Mouse (Mus musculus) embryonic facial prominence, embryonic 15.5 days (tissue): ENCODE results near the gene Caskin1. TPM values are rescaled to one million over a fixed set of nuclear protein-coding genes. Genes with fewer than 3 reads are reported as not detected.

ENCODE experiments used
- ATAC-seq: fragments of 200-750 bp; cut with Nextera tagmentation; 2 replicates; pipeline ENCODE4 v1.8.0; 2017; ENCODE audit warnings: low read depth, moderate TSS enrichment; ENCODE audit not compliant: insufficient number of reproducible peaks, low FRiP score, low TSS enrichment
- H3K27ac ChIP-seq: fragments of 300-500 bp; sonication (generic); replicated peaks from 2 replicates; pipeline ENCODE4 v1.5.1; 2015; ENCODE audit warnings: mild to moderate bottlenecking, inconsistent platforms
- H3K27me3 ChIP-seq: fragments of 300-500 bp; sonication (generic); 2 replicates; pipeline ENCODE4 v1.6.1; 2015; ENCODE audit warnings: inconsistent platforms
- H3K36me3 ChIP-seq: fragments of 300-500 bp; sonication (generic); 2 replicates; pipeline ENCODE4 v1.6.1; 2015; ENCODE audit warnings: mild to moderate bottlenecking, inconsistent platforms
- H3K4me1 ChIP-seq: fragments of 300-500 bp; sonication (generic); 2 replicates; pipeline ENCODE4 v1.6.1; 2015; ENCODE audit warnings: inconsistent platforms
- H3K4me2 ChIP-seq: fragments of 300-500 bp; sonication (generic); replicated peaks from 2 replicates; pipeline ENCODE4 v1.6.1; 2015; ENCODE audit warnings: mild to moderate bottlenecking, inconsistent platforms
- H3K4me3 ChIP-seq: fragments of 300-500 bp; sonication (generic); replicated peaks from 2 replicates; pipeline ENCODE4 v1.5.1; 2015; ENCODE audit warnings: mild to moderate bottlenecking, inconsistent platforms
- H3K9ac ChIP-seq: fragments of 300-500 bp; sonication (generic); 2 replicates; pipeline ENCODE4 v1.6.1; 2015; ENCODE audit warnings: inconsistent platforms
- H3K9me3 ChIP-seq: fragments of 300-500 bp; sonication (generic); replicated peaks from 2 replicates; pipeline ENCODE4 v1.6.1; 2016; ENCODE audit warnings: inconsistent platforms
- WGBS: fragments of 180-500 bp; shearing (Covaris S2); methylation state at CpG from one replicate; pipeline ENCODE4 v1.1.7; 2015; 5-methylcytosine and 5-hydroxymethylcytosine counted together
- polyA plus RNA-seq: library from polyadenylated mRNA; unstranded; fragments of >200 nt; fragmentation: Nextera tagmentation; extraction: Ambion mirVana; gene quantifications from 2 replicates; pipeline ENCODE4 v1.2.1, GENCODE M21; 2015

Gene Caskin1
- polyA plus RNA-seq, 1 experiment from 2014 or later: 4.0 TPM

DNA sequence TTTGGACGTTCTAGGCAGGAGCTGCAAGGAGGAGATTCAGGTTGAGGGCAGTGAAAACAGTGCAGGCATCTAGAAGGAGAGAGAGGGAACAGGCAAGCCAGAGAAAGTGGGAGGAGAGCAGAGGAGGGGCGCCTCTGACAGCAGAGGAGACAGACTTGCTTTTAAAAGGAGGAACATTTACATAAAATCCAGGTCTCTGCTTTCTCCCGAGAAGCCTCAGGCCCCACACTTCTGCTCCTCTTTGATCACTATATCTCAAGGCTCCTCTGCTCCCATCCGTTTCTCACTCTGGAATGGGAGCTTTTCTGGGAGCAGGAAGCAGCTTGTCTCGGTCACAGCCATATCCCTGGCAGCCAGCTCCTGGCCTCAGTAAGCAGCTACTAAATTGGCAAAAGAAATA lies 46.9 kb downstream of the Caskin1 start:
- ATAC-seq: no peak
- Histone ChIP-seq H3K4me3 (no peak overlapping the region), H3K36me3 (no peaks in the 10 kb centered on the region), H3K4me1 (peaks cover 33% of the 10 kb centered on the region), H3K27me3 (no peaks in the 10 kb centered on the region), H3K27ac (no peak overlapping the region), H3K9me3 (no peaks in the 10 kb centered on the region), H3K4me2 (no peak overlapping the region), H3K9ac (no peak overlapping the region)
- 40% methylated on average over 5 of the region's 5 CpGs for WGBS

DNA sequence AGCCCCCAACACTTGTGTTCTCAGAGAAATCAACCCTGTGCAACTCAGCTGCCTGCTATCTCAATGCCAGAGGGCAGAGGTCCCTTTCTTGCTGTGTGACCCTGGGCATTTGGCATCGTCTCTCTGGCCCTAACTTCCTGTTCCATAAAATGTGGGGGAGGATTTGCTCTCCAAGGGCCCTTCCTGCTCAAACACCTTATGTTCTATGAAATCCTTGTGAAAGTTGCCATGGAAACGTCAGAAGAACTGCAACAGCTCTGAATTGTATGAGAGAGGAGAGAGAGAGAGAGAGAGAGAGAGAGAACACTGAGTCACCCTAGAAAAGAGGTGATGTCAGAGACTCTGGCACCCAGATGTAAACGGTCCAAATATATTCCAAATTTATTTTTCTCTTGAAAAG lies 49.1 kb downstream of the Caskin1 start:
- no peak overlapping the region for H3K4me2 ChIP-seq
- no peaks in the 10 kb centered on the region for H3K27me3 ChIP-seq
- H3K9ac ChIP-seq: no peak overlapping the region
- 35% methylated on average over 3 of the region's 3 CpGs for WGBS
- H3K36me3 ChIP-seq: no peaks in the 10 kb centered on the region
- no peak overlapping the region for H3K27ac ChIP-seq
- no peak overlapping the region for H3K4me3 ChIP-seq
- no peaks in the 10 kb centered on the region for H3K9me3 ChIP-seq
- H3K4me1 ChIP-seq: peaks cover 13% of the 10 kb centered on the region
- no peak for ATAC-seq

DNA sequence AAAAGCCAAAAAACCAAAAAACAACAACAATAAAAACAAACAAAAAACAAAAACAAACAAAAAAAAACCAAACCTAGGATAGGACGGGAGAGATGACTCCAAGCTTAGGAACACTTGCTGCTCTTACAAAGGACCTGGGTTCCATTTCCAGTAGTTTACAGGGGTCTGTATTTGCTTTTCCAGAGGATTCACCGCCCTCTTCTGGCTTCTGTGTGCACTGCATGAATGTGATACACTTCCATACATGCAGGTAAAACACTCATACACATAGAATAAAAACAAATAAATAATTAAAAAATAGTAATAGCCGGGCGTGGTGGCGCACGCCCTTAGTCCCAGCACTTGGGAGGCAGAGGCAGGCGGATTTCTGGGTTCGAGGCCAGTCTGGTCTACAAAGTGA lies 50.5 kb downstream of the Caskin1 start:
- ATAC-seq: no peak
- no peak overlapping the region for H3K9ac ChIP-seq
- WGBS: 65% methylated on average over 8 of the region's 8 CpGs

GRCm38 (mm10) chr17:24540375-24540774 lies 52.0 kb downstream of the Caskin1 start:
- Histone ChIP-seq H3K9me3 (no peaks in the 10 kb centered on the region), H3K27me3 (0 out of 2 replicates have a peak, but pooled peaks cover 4% of the 10 kb centered on the region), H3K4me2 (no peak overlapping the region), H3K4me1 (no peaks in the 10 kb centered on the region), H3K4me3 (no peak overlapping the region), H3K9ac (no peak overlapping the region), H3K36me3 (no peaks in the 10 kb centered on the region), H3K27ac (no peak overlapping the region)
- 8% methylated on average over 3 of the region's 3 CpGs for WGBS
- no peak for ATAC-seq

More for the DNA sequence above, 50.5 kb downstream of the Caskin1 start:
- H3K27ac ChIP-seq: no peak overlapping the region
- H3K27me3 ChIP-seq: no peaks in the 10 kb centered on the region
- no peaks in the 10 kb centered on the region for H3K4me1 ChIP-seq
- no peak overlapping the region for H3K4me3 ChIP-seq
- H3K36me3 ChIP-seq: no peaks in the 10 kb centered on the region
- no peak overlapping the region for H3K4me2 ChIP-seq
- no peaks in the 10 kb centered on the region for H3K9me3 ChIP-seq

- 9% methylated on average over 12 of the region's 12 CpGs for WGBS
- H3K4me2 ChIP-seq: peak overlapping the region; percentile 24
- H3K4me3 ChIP-seq: no peak overlapping the region
- peaks cover 10% of the 10 kb centered on the region for H3K4me1 ChIP-seq
- no peak for ATAC-seq
- H3K27me3 ChIP-seq: peaks cover 4% of the 10 kb centered on the region; the same call in 1 of the 2 replicates
- H3K36me3 ChIP-seq: no peaks in the 10 kb centered on the region
- no peak overlapping the region for H3K27ac ChIP-seq
- H3K9me3 ChIP-seq: no peaks in the 10 kb centered on the region
- H3K9ac ChIP-seq: no peak overlapping the region
Observed at GRCm38 (mm10) chr17:24544613-24545012, 56.2 kb downstream of the Caskin1 start.

GRCm38 (mm10) chr17:24545247-24545646 lies 56.8 kb downstream of the Caskin1 start:
- Histone ChIP-seq H3K27ac (no peak overlapping the region), H3K9ac (no peak overlapping the region), H3K9me3 (no peaks in the 10 kb centered on the region), H3K36me3 (no peaks in the 10 kb centered on the region), H3K4me3 (no peak overlapping the region), H3K27me3 (peaks cover 4% of the 10 kb centered on the region; the same call in 1 of the 2 replicates), H3K4me1 (peaks cover 10% of the 10 kb centered on the region), H3K4me2 (no peak overlapping the region)
- WGBS: 78% methylated on average over 2 of the region's 2 CpGs
- ATAC-seq: no peak

DNA sequence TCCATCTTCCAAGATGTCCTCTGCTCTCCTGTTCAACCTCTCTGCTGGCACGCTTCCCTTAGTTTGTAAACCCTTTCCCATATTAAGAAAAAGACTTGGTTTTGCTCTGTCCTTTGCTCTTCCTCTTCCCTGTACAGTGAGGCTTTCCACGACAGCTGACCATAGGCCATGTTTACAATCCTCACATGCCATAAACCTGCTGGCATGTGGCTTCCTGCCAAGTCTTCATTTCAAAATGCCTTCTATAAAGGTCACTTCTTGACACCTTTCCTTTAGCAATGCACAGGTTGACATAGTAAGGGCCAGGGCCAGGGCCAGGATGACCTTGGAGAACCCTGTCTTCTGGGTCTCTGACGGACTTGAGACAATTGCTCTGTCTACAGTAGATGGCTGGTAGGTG lies 57.8 kb downstream of the Caskin1 start:
- H3K27me3 ChIP-seq: peaks cover 4% of the 10 kb centered on the region; the same call in 1 of the 2 replicates
- H3K4me3 ChIP-seq: no peak overlapping the region
- H3K4me2 ChIP-seq: no peak overlapping the region
- no peak for ATAC-seq
- H3K9ac ChIP-seq: no peak overlapping the region
- H3K9me3 ChIP-seq: no peaks in the 10 kb centered on the region
- peaks cover 18% of the 10 kb centered on the region for H3K4me1 ChIP-seq
- WGBS: 88% methylated on average over 3 of the region's 3 CpGs
- H3K27ac ChIP-seq: no peak overlapping the region
- H3K36me3 ChIP-seq: no peaks in the 10 kb centered on the region

DNA sequence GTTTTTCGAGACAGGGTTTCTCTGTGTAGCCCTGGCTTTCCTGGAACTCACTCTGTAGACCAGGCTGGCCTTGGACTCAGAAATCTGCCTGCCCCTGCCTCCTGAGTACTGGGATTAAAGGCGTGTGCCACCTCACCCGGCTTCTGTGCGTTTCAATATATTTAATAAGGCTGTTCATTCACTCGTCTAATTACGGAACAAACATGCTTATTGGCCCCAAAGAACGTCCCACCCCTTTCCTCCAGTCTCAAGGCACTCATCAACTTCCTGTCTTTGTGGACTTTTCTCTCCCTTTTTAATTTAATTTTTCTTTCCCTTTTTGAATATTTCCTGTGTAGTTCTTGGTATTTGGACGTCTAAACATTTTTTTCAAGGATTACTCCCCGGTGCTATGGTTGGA lies 60.0 kb downstream of the Caskin1 start:
- Histone ChIP-seq H3K27ac (peak overlapping the region; percentile 92; the same call in 1 of the 2 replicates), H3K4me3 (peak overlapping the region; percentile 74), H3K36me3 (no peaks in the 10 kb centered on the region), H3K9ac (no peak overlapping the region), H3K4me1 (peaks cover 31% of the 10 kb centered on the region), H3K4me2 (peak overlapping the region; percentile 66), H3K27me3 (peaks cover 4% of the 10 kb centered on the region; the same call in 1 of the 2 replicates), H3K9me3 (no peaks in the 10 kb centered on the region)
- 26% methylated on average over 9 of the region's 9 CpGs for WGBS
- ATAC-seq: no peak

DNA sequence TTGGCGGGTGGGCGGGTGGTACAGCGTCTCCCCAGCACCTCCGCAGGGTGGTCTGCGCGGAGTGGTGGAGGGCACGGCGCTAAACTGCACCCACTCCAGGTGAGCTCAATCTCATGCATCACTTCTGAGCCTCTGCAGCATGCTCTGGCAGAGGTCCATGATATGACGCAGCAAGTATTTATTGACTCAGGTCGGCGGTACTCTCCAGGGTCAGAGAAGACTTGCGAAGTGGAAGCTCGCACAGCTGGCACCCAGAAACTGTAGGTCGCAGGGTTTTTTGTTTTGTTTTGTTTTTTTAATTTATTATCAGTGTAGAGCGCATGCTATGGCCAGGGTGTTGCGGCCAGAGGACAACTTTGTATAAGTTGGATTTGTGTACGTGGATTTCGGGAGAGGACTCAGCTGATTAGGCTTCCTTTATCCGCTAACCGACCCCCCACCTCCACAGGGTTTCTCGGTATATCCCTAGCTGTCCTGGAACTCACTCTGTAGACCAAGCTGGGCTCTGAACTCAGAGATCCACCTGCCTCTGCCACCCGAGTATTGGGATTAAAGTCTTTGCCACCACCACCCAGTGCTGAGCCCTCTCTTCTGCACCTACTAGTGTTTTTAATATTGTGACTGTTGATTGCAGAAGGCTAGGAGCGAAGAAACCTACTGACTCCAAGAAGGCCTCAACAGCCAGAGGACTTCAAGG lies 60.7 kb downstream of the Caskin1 start:
- WGBS: 5% methylated on average over 23 of the region's 23 CpGs

DNA sequence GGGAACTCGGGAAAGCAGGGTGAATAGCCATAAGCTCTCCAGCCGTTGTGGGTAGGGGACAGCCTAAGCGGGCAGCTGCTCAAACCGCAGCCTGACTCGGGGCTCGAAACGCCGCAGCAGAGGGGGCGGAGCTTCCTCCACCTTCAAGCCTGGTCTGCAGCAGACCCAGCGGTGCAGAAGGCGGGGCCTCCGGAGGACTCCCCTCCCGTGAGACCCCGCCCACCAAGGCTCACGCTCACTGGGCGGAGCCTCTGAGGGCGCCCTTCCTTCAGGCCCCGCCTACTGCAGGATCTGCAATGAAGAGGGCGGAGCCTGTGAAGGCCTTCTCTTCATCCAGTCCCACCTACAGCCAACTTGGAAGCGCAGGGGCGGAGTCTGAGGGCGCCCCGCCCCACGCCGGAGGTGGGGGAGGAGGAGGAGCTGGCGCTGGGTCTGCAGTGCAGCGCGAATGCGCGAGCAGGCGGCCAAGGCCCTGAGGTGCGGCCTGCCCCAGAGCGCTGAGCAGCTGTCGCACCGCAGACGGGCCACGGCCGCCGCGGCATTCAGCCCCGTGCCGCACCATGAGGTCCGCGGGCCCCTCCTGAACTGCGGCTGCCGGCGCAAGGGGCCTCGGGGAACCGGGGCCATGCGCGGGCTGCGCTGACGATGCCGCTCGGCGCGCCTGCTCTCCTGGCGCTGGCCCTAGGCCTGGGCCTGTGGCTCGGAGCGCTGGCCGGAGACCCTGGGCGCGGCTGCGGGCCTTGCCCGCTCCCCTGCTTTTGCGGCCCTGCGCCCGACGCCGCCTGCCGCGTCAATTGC lies 61.4 kb downstream of the Caskin1 start, which contains the start of gene Pkd1:
Gene Pkd1 (plus strand): TSS at position 217 of the 798 bp plus-strand sequence.
- under 1% methylated on average over 71 of the region's 72 CpGs for WGBS
- Histone ChIP-seq H3K36me3 (no peaks in the 10 kb centered on the region), H3K4me2 (peak within 1 kb of the TSS; percentile 66), H3K4me3 (peak within 1 kb of the TSS; percentile 74), H3K4me1 (peaks cover 31% of the 10 kb centered on the region), H3K9me3 (no peaks in the 10 kb centered on the region), H3K27ac (peak within 1 kb of the TSS; percentile 92), H3K9ac (peak within 1 kb of the TSS; percentile 90), H3K27me3 (no peaks in the 10 kb centered on the region; the same call in 1 of the 2 replicates)
- peak; percentile 97 for ATAC-seq

More for the DNA sequence above, 60.7 kb downstream of the Caskin1 start:
- Histone ChIP-seq H3K27ac (peak overlapping the region; percentile 92), H3K4me3 (peak overlapping the region; percentile 74), H3K9ac (peak overlapping the region; percentile 26; the same call in 1 of the 2 replicates), H3K4me2 (peak overlapping the region; percentile 66), H3K9me3 (no peaks in the 10 kb centered on the region), H3K27me3 (peaks cover 4% of the 10 kb centered on the region; the same call in 1 of the 2 replicates), H3K36me3 (no peaks in the 10 kb centered on the region), H3K4me1 (peaks cover 31% of the 10 kb centered on the region)
- no peak for ATAC-seq

DNA sequence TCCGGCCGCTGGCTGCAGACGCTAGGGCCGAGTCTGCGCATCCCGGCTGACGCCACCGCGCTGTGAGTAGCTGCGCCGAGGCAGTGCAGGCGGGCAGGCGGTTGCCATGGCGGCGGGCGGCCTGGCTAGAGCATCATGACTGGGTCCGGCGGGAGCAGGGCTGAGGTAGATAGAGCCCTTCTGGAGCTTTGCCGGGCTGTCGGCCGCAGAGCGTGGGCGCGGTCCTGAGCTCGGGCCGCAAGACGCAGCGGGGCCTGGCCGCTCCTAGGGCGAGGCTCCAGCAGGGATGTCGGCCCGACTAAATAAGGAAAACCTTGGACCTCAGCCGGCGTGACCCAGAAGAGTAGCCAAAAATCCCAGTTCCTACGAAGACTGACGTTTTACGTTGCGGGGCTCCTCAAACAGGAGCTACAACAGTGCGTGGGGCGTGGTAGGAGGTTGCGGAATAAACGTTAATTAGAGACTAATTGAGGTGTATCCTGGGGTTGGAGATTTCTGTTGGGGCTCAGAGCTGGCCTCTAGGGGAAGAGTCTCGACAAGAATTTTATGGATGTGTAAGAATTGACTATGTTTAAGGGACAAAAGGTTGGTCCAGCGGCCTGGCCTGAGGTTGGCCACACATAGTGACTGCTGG lies 62.1 kb downstream of the Caskin1 start:
- peak overlapping the region; percentile 74 for H3K4me3 ChIP-seq
- H3K36me3 ChIP-seq: no peaks in the 10 kb centered on the region
- H3K9ac ChIP-seq: peak overlapping the region; percentile 90
- H3K4me2 ChIP-seq: peak overlapping the region; percentile 66
- peaks cover 31% of the 10 kb centered on the region for H3K4me1 ChIP-seq
- no peaks in the 10 kb centered on the region for H3K9me3 ChIP-seq
- peak overlapping the region; percentile 92 for H3K27ac ChIP-seq
- peak; percentile 76 for ATAC-seq
- H3K27me3 ChIP-seq: no peaks in the 10 kb centered on the region; the same call in 1 of the 2 replicates
- under 1% methylated on average over 44 of the region's 44 CpGs for WGBS
